Mouse (Mus musculus): Measurements from ENCODE around the gene Gm20458.

- TF ChIP-seq POLR2A (IDR thresholded peaks at IDR 0.05; ENCODE audit: borderline replicate concordance, low read depth, low read length) (no peak), CTCF (IDR thresholded peaks at IDR 0.05; ENCODE audit: low read depth, low read length) (peak; percentile 59)
Measured at GRCm38 (mm10) chr2:164520782-164521181, 60.0 kb downstream of the Gm20458 start.
